Mouse (Mus musculus) layer of hippocampus, adult 8-10 months (tissue): ENCODE results near the gene Ffar2. TPM values are rescaled to one million over a fixed set of nuclear protein-coding genes. Genes with fewer than 3 reads are reported as not detected.

Experiments
- DNase-seq, 2 experiments: peaks; one replicate each; pipeline ENCODE4 v3.0.0; 2022; ENCODE audit warnings: low spot score in 2 of 2
- total RNA-seq, 4 experiments: library from RNA; stranded (reverse); gene quantifications; 2 replicates each; pipeline ENCODE4 v1.2.4; 2022

The Ffar2 gene
- total RNA-seq, 4 experiments from 2014 or later, result 0.20 TPM; not detected in 3

- DNase-seq, result no peak
Measured at GRCm38 (mm10) chr7:30821532-30821931, 2.0 kb downstream of the Ffar2 start.

GRCm38 (mm10) chr7:30820854-30821445, 2.6 kb downstream of the Ffar2 start:
- DNase-seq, result no peak

- no peak for DNase-seq
Measured at GRCm38 (mm10) chr7:30820131-30820530, 3.4 kb downstream of the Ffar2 start.

- peak; percentile 11 to 17 for DNase-seq
Measured at GRCm38 (mm10) chr7:30812291-30812807, 11.2 kb downstream of the Ffar2 start.

GRCm38 (mm10) chr7:30811757-30812290, 11.8 kb downstream of the Ffar2 start:
- DNase-seq, result no peak

GRCm38 (mm10) chr7:30810319-30810718, 13.3 kb downstream of the Ffar2 start:
- DNase-seq, result no peak

- DNase-seq, result no peak
Measured at GRCm38 (mm10) chr7:30805924-30806323, 17.7 kb downstream of the Ffar2 start.

- DNase-seq, result no peak
Measured at GRCm38 (mm10) chr7:30804026-30804715, 19.4 kb downstream of the Ffar2 start.

GRCm38 (mm10) chr7:30803256-30803655, 20.3 kb downstream of the Ffar2 start:
- no peak for DNase-seq

- DNase-seq, result no peak
Measured at GRCm38 (mm10) chr7:30800653-30801052, 22.9 kb downstream of the Ffar2 start.

- peak; percentile 19 to 33 for DNase-seq
Measured at GRCm38 (mm10) chr7:30796790-30797189, 26.8 kb downstream of the Ffar2 start.

- no peak for DNase-seq
Measured at GRCm38 (mm10) chr7:30794921-30795320, 28.7 kb downstream of the Ffar2 start.

- no peak for DNase-seq
Measured at GRCm38 (mm10) chr7:30791921-30792320, 31.7 kb downstream of the Ffar2 start.

- peak in 1 of 2 experiments; percentile 32 for DNase-seq
Measured at GRCm38 (mm10) chr7:30790141-30790540, 33.4 kb downstream of the Ffar2 start.

GRCm38 (mm10) chr7:30787377-30788022, 36.1 kb downstream of the Ffar2 start, which contains the start of gene Krtdap:
Krtdap (plus strand) TSS chr7:30787896.
- no peak for DNase-seq

- DNase-seq, result peak; percentile 52 to 57
Measured at GRCm38 (mm10) chr7:30785721-30786546, 37.6 kb downstream of the Ffar2 start.

- no peak for DNase-seq
Measured at GRCm38 (mm10) chr7:30785154-30785553, 38.4 kb downstream of the Ffar2 start.

- no peak for DNase-seq
Measured at GRCm38 (mm10) chr7:30782658-30783057, 40.9 kb downstream of the Ffar2 start.

GRCm38 (mm10) chr7:30781792-30782191, 41.8 kb downstream of the Ffar2 start:
- DNase-seq, result no peak

GRCm38 (mm10) chr7:30777911-30778310, 45.7 kb downstream of the Ffar2 start:
- no peak for DNase-seq

- DNase-seq, result no peak
Measured at GRCm38 (mm10) chr7:30777081-30777579, 46.4 kb downstream of the Ffar2 start.
